Mouse (Mus musculus) layer of hippocampus, postnatal 14 days (tissue): ENCODE data around the gene Acaa1b. TPM values are rescaled to one million over a fixed set of nuclear protein-coding genes. Genes with fewer than 3 reads are reported as not detected.

Experiments used
- total RNA-seq, 2 experiments: library from RNA; stranded (reverse); gene quantifications; 2 replicates each; pipeline ENCODE4 v1.2.3; 2021

Acaa1b gene
- total RNA-seq, 2 experiments from 2014 or later = 1.2 to 1.3 TPM

Other genes starting within 250 kb of the Acaa1b start
- gene Ctdspl, start 230.6 kb downstream of the Acaa1b start, total RNA-seq = 10 to 100 TPM; 19.7 to 20.4 TPM
- under 1 TPM; 0.39 to 0.81 TPM for gene Vill, start 104.3 kb downstream of the Acaa1b start, total RNA-seq
- gene Plcd1, start 63.6 kb downstream of the Acaa1b start, total RNA-seq = 10 to 100 TPM; 11.4 to 11.9 TPM
- 1 to 10 TPM; 1.3 to 3.8 TPM for gene Dlec1, start 54.6 kb downstream of the Acaa1b start, total RNA-seq
- not detected for gene Gm47289, start 2.1 kb upstream of the Acaa1b start, total RNA-seq
- under 1 TPM in 1 of 2 experiments, not detected in 1; 0.24 TPM for gene Slc22a13, start 52.0 kb upstream of the Acaa1b start, total RNA-seq
- 10 to 100 TPM; 32.0 to 33.2 TPM for gene Oxsr1, start 165.3 kb upstream of the Acaa1b start, total RNA-seq
- gene Acaa1a, start 182.6 kb upstream of the Acaa1b start, total RNA-seq = 10 to 100 TPM; 66.5 to 77.9 TPM
- gene Myd88, start 184.3 kb upstream of the Acaa1b start, total RNA-seq = 1 to 10 TPM; 5.1 to 6.0 TPM
- 1 to 10 TPM; 4.2 to 5.6 TPM for gene Xylb, start 200.3 kb upstream of the Acaa1b start, total RNA-seq
- not detected for gene Slc22a14, start 208.5 kb upstream of the Acaa1b start, total RNA-seq
- 10 to 100 TPM in 1 of 2 experiments, 1 to 10 TPM in 1; 9.4 to 14.4 TPM for gene Acvr2b, start 245.0 kb upstream of the Acaa1b start, total RNA-seq